Mouse (Mus musculus): ENCODE data around the gene Peak1. TPM values are rescaled to one million over a fixed set of nuclear protein-coding genes. Genes with fewer than 3 reads are reported as not detected.

The Peak1 gene
- polyA plus RNA-seq (2017; shearing (Covaris generic)): 10 to 100 TPM; 21.4 to 49.8 TPM

GRCm38 (mm10) chr9:56417948-56418737 lies at the start of gene Peak1, which contains the start of gene Hmg20a:
Gene Peak1, minus strand, starts transcription at chr9:56418067.
Gene Hmg20a, plus strand, starts transcription at chr9:56418609.

GRCm38 (mm10) chr9:56165377-56165776 lies 252.5 kb downstream of the Peak1 start, which contains the start of gene Tspan3:
Gene Tspan3, minus strand, starts transcription at chr9:56165477.

Other genes starting within 250 kb of the Peak1 start
- gene Hmg20a, start 542 bp upstream of the Peak1 start, polyA plus RNA-seq (2017; shearing (Covaris generic)): 10 to 100 TPM; 46.5 to 49.9 TPM